Mouse (Mus musculus): Measurements from ENCODE around the gene Tada2a.

Tada2a gene

DNA sequence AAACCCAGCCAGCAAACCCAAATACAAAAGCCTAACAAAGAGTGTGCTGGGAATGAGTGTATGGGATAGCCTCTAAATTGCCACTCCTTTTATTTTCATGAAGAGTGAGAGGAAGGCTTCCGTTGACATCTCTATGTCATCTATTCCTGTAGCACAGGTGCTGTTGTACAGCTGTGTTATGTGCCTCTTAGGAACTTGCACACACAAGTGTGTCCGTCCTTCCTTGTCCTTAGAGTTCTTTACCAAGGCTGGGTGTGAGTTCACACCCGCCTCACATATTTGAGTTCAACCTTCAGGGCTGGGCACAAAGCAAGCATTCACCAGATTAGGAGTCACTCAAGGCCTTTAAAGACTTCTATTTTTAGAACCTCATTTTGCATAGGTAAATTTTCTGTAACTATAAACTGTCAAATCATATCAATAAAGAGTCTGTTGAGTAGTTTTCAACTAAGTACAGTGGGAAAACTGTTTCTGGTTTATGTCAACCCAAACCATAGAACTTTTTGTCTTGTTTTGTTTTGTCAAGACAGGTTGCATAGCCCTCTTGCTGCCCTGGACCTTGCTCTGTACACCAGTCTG is 65.7 kb downstream of the Tada2a start:
- DNase-seq (ENCODE audit: low spot score in 2 of 2): no peak

DNA sequence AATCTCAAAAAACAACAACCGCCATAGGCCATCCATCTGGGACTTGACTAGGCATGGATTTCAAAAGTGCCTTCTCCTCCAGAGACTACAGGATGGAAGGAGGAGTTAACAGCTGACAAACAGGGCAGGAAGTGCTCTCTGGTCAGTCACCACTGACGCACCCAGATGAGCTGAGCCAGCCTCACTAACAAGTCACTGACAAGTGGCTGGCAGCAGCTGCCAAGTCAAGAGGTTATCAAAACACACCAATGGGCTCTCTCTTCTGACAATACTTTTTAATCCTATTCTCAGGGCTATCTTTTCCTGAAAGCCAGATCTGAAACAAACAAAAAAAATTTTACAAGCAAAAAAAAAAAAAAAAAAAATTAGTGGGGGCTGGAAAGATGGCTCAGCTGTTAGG is 66.6 kb downstream of the Tada2a start:
- DNase-seq (ENCODE audit: low spot score in 2 of 2): no peak

- no peak for DNase-seq (ENCODE audit: low spot score in 2 of 2)
These were observed 67.5 kb downstream of the Tada2a start for GRCm38 (mm10) chr11:84061881-84062280.

DNA sequence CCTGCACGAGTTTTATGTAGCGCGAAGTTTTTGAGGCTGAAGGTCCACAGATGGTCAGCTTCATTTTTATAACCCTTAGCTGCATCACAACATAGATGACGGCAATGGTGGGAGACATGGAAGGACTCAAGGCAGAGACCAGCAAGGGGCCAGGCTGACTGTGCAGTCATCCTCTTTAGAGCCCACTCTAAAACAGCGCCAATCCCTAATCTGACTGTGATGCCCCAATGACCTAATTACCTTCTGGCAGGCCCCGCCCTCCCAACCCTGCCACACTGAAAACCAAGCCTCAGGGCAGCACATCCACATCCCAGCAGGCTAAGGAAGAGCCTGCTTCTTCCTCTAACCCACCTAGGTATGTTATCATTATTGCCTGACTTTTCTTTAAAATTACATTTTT is 68.8 kb downstream of the Tada2a start:
- no peak for DNase-seq (ENCODE audit: low spot score in 2 of 2)

- no peak for DNase-seq (ENCODE audit: low spot score in 2 of 2)
These were observed 69.6 kb downstream of the Tada2a start for GRCm38 (mm10) chr11:84059784-84060183.

GRCm38 (mm10) chr11:84057418-84057817 is 72.0 kb downstream of the Tada2a start:
- DNase-seq (ENCODE audit: low spot score in 2 of 2): no peak

DNA sequence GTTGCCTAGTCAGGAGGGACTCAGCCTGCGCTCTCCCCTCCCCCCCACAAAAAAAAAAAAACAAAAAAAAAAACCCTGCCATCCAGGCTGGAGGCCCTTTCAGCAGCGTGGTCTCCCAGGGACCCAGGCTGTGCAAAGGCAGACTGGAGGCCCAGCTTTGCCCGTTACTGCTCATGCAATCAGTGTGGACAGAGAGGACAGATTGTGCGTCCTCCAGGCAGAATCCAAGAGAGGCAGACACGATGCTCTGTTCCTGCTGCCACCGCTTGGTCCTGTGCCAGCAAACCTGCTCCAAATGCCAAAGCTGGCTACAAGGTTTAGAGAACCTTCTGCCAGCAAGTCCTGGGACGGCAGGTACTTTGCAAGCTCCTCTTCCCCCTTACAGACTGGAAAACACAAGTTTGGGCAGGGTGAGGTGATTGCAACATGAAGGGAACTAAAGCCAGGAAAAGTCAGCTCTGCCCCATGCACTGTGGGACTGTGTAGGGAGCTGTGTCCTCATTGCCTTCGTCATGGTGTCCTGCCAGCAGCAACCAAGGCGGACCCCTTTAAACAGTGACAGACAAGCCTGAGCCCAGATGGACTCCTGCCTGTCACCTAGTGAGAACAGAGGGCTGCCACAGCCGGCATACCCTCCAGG is 75.8 kb downstream of the Tada2a start:
- DNase-seq (ENCODE audit: low spot score in 2 of 2): no peak

GRCm38 (mm10) chr11:84053055-84053454 is 76.3 kb downstream of the Tada2a start:
- no peak for DNase-seq (ENCODE audit: low spot score in 2 of 2)

- no peak for DNase-seq (ENCODE audit: low spot score in 2 of 2)
These were observed 81.0 kb downstream of the Tada2a start for GRCm38 (mm10) chr11:84048411-84048810.

DNA sequence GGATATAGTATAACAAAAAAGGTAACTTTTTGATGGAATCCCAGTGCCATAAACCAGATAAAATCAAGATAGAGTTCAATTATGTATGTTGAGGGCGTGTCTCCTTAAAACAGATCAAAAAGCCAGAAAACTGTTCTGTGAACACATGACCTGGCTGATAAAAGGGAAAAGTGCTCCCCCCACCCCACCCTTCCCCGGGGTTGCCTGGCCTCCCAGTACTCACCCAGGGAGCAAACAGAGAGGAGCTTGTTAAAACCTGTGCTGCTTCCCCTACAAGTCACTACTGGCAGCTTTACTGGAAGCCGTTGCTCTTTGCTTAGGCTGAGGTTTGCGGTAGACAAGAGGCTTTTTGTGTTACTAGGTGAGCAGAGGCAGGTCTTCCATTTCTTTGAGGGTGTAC is 82.1 kb downstream of the Tada2a start:
- DNase-seq (ENCODE audit: low spot score in 2 of 2): no peak

GRCm38 (mm10) chr11:84044988-84045387 is 84.4 kb downstream of the Tada2a start:
- no peak for DNase-seq (ENCODE audit: low spot score in 2 of 2)

DNA sequence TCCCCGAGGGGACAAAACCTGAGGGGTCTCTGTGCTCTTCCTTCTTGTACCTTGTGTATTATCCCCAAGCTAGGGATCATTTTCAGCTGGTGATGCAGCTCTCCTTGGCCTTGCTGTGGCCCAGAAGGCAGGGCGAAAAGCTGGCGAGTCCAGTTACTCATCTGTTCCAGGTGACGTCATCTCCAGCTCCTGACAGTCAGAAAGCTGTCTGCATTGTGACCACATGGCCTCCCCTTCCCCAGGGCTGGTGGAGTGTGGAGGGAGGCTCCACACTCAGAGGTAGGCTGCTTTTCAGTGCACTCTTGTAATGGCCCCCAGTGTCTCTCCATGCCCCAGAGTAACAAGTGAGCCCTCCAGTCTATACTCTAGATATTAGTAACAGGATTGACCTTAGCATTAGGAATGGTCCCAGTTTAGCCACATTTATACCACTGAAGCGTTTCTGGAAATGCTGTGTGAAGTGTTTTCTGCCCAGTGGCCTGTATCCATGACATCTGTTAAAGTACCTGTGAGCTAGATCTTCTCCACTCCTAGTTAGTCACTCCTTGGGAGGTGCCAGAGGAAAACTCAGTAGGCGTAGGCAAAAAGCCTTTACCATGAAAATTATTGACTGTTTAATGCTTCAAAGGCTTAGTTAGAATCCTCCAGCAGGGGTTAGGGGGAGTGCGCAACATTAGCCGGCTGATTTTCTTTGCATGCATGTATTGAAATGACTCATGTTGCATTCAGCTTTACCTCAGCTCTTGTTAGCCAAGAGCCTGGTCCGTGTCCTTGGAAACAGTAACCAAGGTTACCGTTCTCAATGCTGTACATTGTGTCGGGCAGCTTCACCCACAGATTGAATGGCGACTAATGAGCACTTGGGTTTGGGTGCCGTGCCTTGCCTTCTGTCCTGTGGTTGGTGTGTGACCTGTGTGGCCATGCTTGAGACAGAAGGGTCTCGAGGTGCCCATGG is 86.3 kb downstream of the Tada2a start:
- no peak for DNase-seq (ENCODE audit: low spot score in 2 of 2)

DNA sequence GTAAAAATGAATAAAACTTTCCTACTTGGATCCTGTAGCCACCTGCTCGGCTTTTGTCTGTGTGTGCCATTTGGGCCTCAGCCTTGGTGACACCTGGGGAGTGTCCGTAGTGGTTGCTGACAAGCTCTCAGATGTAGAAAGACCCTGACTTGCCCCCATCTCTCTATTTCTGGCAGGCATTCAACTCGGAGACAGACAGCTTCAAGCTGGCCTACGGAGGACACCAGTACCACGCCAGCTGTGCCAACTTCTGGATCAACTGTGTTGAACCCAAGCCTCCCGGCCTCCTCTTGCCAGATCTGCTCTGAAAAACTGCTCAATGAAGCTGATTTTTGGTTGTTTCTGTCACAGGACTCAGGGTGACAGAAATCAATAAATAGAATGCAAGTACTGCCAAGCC is 88.8 kb downstream of the Tada2a start:
- DNase-seq (ENCODE audit: low spot score in 2 of 2): no peak

- no peak for DNase-seq (ENCODE audit: low spot score in 2 of 2)
These were observed 95.7 kb downstream of the Tada2a start for GRCm38 (mm10) chr11:84033671-84034070.

GRCm38 (mm10) chr11:84032559-84032958 is 96.8 kb downstream of the Tada2a start:
- DNase-seq (ENCODE audit: low spot score in 2 of 2): no peak

DNA sequence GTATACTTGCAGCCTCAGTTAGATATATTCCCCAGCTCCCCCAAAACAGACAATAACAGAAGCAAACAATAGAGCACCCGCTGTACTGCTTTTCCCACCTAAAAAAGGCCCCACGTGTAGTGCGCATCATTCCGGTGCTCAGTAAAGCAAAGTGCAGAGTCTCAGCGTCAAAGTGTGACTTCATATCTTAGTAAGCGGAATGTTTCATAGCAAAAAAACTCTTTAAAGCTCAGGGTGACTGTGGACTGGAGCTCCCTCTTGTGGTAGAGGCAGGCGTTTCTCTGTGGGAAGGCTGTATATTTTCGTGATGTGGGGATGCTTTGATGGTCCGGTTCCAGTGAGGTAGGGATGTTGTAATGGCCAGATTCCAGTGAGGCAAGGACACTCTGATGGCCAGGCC is 97.4 kb downstream of the Tada2a start:
- DNase-seq (ENCODE audit: low spot score in 2 of 2): peak in 1 of 2 experiments; percentile 22
